Mouse (Mus musculus) c-Kit-positive CD71-negative TER-119-negative erythroid progenitor cells, embryonic 14.5 days (primary cell): ENCODE results near the gene Rbfox1.

Source experiments
- DNase-seq: peaks from one replicate; pipeline ENCODE4 v3.0.0-alpha.2; 2013; ENCODE audit warnings: low read depth

Gene Rbfox1

GRCm38 (mm10) chr16:6479616-6480410, 594.7 kb downstream of the Rbfox1 start:
- DNase-seq, result no peak

GRCm38 (mm10) chr16:6480411-6480728, 595.2 kb downstream of the Rbfox1 start:
- peak; percentile 24 for DNase-seq

- no peak for DNase-seq
Measured at GRCm38 (mm10) chr16:6483628-6484027, 598.5 kb downstream of the Rbfox1 start.

- no peak for DNase-seq
Measured at GRCm38 (mm10) chr16:6485631-6486030, 600.5 kb downstream of the Rbfox1 start.

- DNase-seq, result no peak
Measured at GRCm38 (mm10) chr16:6502219-6502618, 617.1 kb downstream of the Rbfox1 start.

GRCm38 (mm10) chr16:6503573-6504331, 618.6 kb downstream of the Rbfox1 start:
- peak; percentile 5 for DNase-seq

GRCm38 (mm10) chr16:6508924-6509323, 623.8 kb downstream of the Rbfox1 start:
- DNase-seq, result no peak

GRCm38 (mm10) chr16:6519474-6519873, 634.3 kb downstream of the Rbfox1 start:
- no peak for DNase-seq

GRCm38 (mm10) chr16:6525507-6526170, 640.5 kb downstream of the Rbfox1 start:
- no peak for DNase-seq

- no peak for DNase-seq
Measured at GRCm38 (mm10) chr16:6531459-6531858, 646.3 kb downstream of the Rbfox1 start.

- DNase-seq, result no peak
Measured at GRCm38 (mm10) chr16:6532077-6532995, 647.2 kb downstream of the Rbfox1 start.

- no peak for DNase-seq
Measured at GRCm38 (mm10) chr16:6555776-6556175, 670.6 kb downstream of the Rbfox1 start.

GRCm38 (mm10) chr16:6557726-6558125, 672.6 kb downstream of the Rbfox1 start:
- no peak for DNase-seq

- no peak for DNase-seq
Measured at GRCm38 (mm10) chr16:6584700-6585099, 699.5 kb downstream of the Rbfox1 start.

GRCm38 (mm10) chr16:6585204-6585603, 700.0 kb downstream of the Rbfox1 start:
- no peak for DNase-seq

- DNase-seq, result no peak
Measured at GRCm38 (mm10) chr16:6616526-6616925, 731.4 kb downstream of the Rbfox1 start.

GRCm38 (mm10) chr16:6640330-6640729, 755.2 kb downstream of the Rbfox1 start:
- DNase-seq, result no peak

- no peak for DNase-seq
Measured at GRCm38 (mm10) chr16:6646941-6647340, 761.8 kb downstream of the Rbfox1 start.

GRCm38 (mm10) chr16:6648753-6649152, 763.6 kb downstream of the Rbfox1 start:
- DNase-seq, result no peak

- no peak for DNase-seq
Measured at GRCm38 (mm10) chr16:6658594-6658993, 773.4 kb downstream of the Rbfox1 start.

GRCm38 (mm10) chr16:6686076-6686757, 801.1 kb downstream of the Rbfox1 start:
- no peak for DNase-seq
